8 mouse cellular contexts compared by ENCODE assay signal in the genomic region with DNA sequence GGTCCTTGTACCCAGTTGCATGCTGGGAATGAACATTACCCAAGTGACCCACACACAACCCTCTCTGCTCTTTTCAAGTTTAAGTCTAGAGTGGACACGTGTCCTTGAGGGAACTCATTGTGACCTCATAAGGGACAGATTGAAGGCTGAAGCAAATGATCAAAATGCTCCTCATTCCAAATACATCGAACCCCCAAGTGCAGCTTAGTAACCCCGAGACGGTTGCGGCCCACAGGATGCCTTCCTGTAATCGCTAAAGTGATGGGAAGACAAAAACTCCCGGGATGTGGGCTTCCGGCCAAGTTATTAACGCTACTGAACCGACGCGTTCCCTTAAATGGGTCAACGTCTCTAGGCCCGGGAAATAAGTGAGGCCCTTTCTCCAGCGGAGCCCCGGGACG. TPM values are rescaled to one million over a fixed set of nuclear protein-coding genes. Genes with fewer than 3 reads are reported as not detected.
DNase-seq lines count a peak whose midpoint lies in the region; ATAC-seq and TF ChIP-seq lines count a peak whose summit lies in the region.

No protein-coding gene starts in this region.

- peaks cover 34% of the 10 kb centered on the region for H3K36me3 ChIP-seq in limb, embryonic 12.5 days
- H3K36me3 ChIP-seq in stomach, embryonic 14.5 days (ENCODE audit: control insufficient read depth, insufficient read depth, low read length), result peaks cover 22% of the 10 kb centered on the region

- H3K4me2 ChIP-seq in limb, embryonic 12.5 days, result peak overlapping the region; percentile 65
- H3K4me2 ChIP-seq in stomach, embryonic 14.5 days (replicated peaks; ENCODE audit: low read depth, low read length), result peak overlapping the region; percentile 65

- no peaks in the 10 kb centered on the region for H3K9me3 ChIP-seq in limb, embryonic 12.5 days
- no peaks in the 10 kb centered on the region for H3K9me3 ChIP-seq in stomach, embryonic 14.5 days (ENCODE audit: control insufficient read depth, low read depth, low read length)

- peak overlapping the region; percentile 89 for H3K9ac ChIP-seq in limb, embryonic 12.5 days (replicated peaks)
- H3K9ac ChIP-seq in stomach, embryonic 14.5 days (replicated peaks; ENCODE audit: low read depth, low read length), result peak overlapping the region; percentile 82

- peak overlapping the region; percentile 59 for H3K27ac ChIP-seq in cerebellum, adult 2 months (ENCODE audit: insufficient read depth, low read length)
- peak overlapping the region; percentile 90 for H3K27ac ChIP-seq in limb, embryonic 12.5 days
- H3K27ac ChIP-seq in stomach, embryonic 14.5 days (ENCODE audit: low read length), result peak overlapping the region; percentile 86

- no peak for TF ChIP-seq CTCF in cerebellum, adult 2 months (IDR thresholded peaks at IDR 0.05; ENCODE audit: borderline replicate concordance, insufficient read depth, low read depth, low read length)

- H3K4me1 ChIP-seq in cerebellum, adult 2 months (ENCODE audit: control insufficient read depth, insufficient read depth, low read length), result peaks cover 3% of the 10 kb centered on the region; the same call in 1 of the 2 replicates
- H3K4me1 ChIP-seq in limb, embryonic 12.5 days (replicated peaks), result peaks cover 36% of the 10 kb centered on the region
- peaks cover 11% of the 10 kb centered on the region for H3K4me1 ChIP-seq in stomach, embryonic 14.5 days (ENCODE audit: control insufficient read depth, insufficient read depth, low read length)

- under 1% methylated on average over 17 of the region's 17 CpGs for WGBS in cerebellum, adult 2 months
- 1% methylated on average over 17 of the region's 17 CpGs for WGBS in limb, embryonic 12.5 days
- 0% methylated on average over 17 of the region's 17 CpGs for WGBS in stomach, embryonic 14.5 days

- peak overlapping the region; percentile 79 for H3K4me3 ChIP-seq in cerebellum, adult 2 months (replicated peaks; ENCODE audit: insufficient read depth, low read depth, low read length)
- H3K4me3 ChIP-seq in limb, embryonic 12.5 days (replicated peaks), result peak overlapping the region; percentile 93
- H3K4me3 ChIP-seq in stomach, embryonic 14.5 days (ENCODE audit: low read depth, low read length), result peak overlapping the region; percentile 88

- no peak for DNase-seq in cerebellum, adult 2 months
- peak; percentile 57 for DNase-seq in right cerebral cortex, postnatal 14 days
- DNase-seq in right cerebral cortex, postnatal 36 days (ENCODE audit: low spot score in 2 of 2), result no peak
- DNase-seq in left cerebral cortex, adult 11 months (ENCODE audit: low spot score), result no peak
- no peak for DNase-seq in layer of hippocampus, adult 9-11 months

- no peak for TF ChIP-seq POLR2A in cerebellum, adult 2 months (IDR thresholded peaks at IDR 0.05; ENCODE audit: borderline replicate concordance, insufficient read depth, low read length)

- no peak for ATAC-seq in cerebellum, adult (ENCODE audit: insufficient number of reproducible peaks, low FRiP score, low TSS enrichment)
- ATAC-seq in limb, embryonic 12.5 days (ENCODE audit: insufficient number of reproducible peaks, insufficient read depth, low FRiP score, low TSS enrichment, low read depth), result no peak
- no peak for ATAC-seq in stomach, embryonic 14.5 days (ENCODE audit: insufficient number of reproducible peaks, insufficient read depth, low FRiP score, low read depth)

- no peaks in the 10 kb centered on the region for H3K27me3 ChIP-seq in cerebellum, adult 2 months (ENCODE audit: control insufficient read depth, insufficient read depth, low read length)
- H3K27me3 ChIP-seq in limb, embryonic 12.5 days, result no peaks in the 10 kb centered on the region
- H3K27me3 ChIP-seq in stomach, embryonic 14.5 days (ENCODE audit: control insufficient read depth, insufficient read depth, low read length), result no peaks in the 10 kb centered on the region

RNA-seq across cellular contexts. Expression of a gene that starts 0.4 kb away (rescaled TPM):
- 54.9 and 67.1 TPM in 2 replicates for polyA plus RNA-seq in cerebellum, adult 2 months (2012; rRNA removed)
- 229 and 233 TPM in 2 replicates for polyA plus RNA-seq in limb, embryonic 12.5 days (2016; fragmentation: Nextera tagmentation; extraction: Ambion mirVana)
- polyA plus RNA-seq in stomach, embryonic 14.5 days (2014; fragmentation: Nextera tagmentation; extraction: Ambion mirVana), result 185 and 220 TPM in 2 replicates

RNA-seq across cellular contexts. Expression of a gene that starts 4.1 kb away (rescaled TPM):
- polyA plus RNA-seq in cerebellum, adult 2 months (2012; rRNA removed), result 13.1 and 13.5 TPM in 2 replicates
- polyA plus RNA-seq in limb, embryonic 12.5 days (2016; fragmentation: Nextera tagmentation; extraction: Ambion mirVana), result 25.9 TPM in 2 replicates
- 15.0 and 17.0 TPM in 2 replicates for polyA plus RNA-seq in stomach, embryonic 14.5 days (2014; fragmentation: Nextera tagmentation; extraction: Ambion mirVana)
